Mouse (Mus musculus) inflammation-experienced regulatory T-cells, adult 6 months (primary cell): ENCODE measurements around the gene Gak. TPM values are rescaled to one million over a fixed set of nuclear protein-coding genes. Genes with fewer than 3 reads are reported as not detected.
"Not testable (repeated sequence)": the region's sequence is repeated elsewhere in the genome, so short reads cannot be mapped to it uniquely, and the experiment has no call there.

Experiments used
- ATAC-seq: one replicate; pipeline ENCODE4 v1.8.0; 2017
- polyA plus RNA-seq, 3 experiments: library from polyadenylated mRNA; unstranded; fragments of 100-300 nt; shearing (Covaris generic); gene quantifications; one replicate each; pipeline ENCODE4 v1.2.1; 2017

Gak gene
- polyA plus RNA-seq, 3 experiments from 2014 or later = 59.8 to 74.7 (median 70.1) TPM

GRCm38 (mm10) chr5:108655891-108656650 lies 26.5 kb upstream of the Gak start:
- no peak for ATAC-seq

- ATAC-seq = no peak
Measured at GRCm38 (mm10) chr5:108655381-108655780, 25.8 kb upstream of the Gak start.

GRCm38 (mm10) chr5:108654444-108654990 lies 25.0 kb upstream of the Gak start:
- no peak for ATAC-seq

- no peak for ATAC-seq
Measured at GRCm38 (mm10) chr5:108653341-108653740, 23.8 kb upstream of the Gak start.

GRCm38 (mm10) chr5:108651823-108652222 lies 22.3 kb upstream of the Gak start:
- ATAC-seq = peak; percentile 95

- ATAC-seq = no peak
Measured at GRCm38 (mm10) chr5:108651136-108651720, 21.7 kb upstream of the Gak start.

- no peak for ATAC-seq
Measured at GRCm38 (mm10) chr5:108650341-108650740, 20.8 kb upstream of the Gak start.

- no peak for ATAC-seq
Measured at GRCm38 (mm10) chr5:108648937-108649576, 19.5 kb upstream of the Gak start.

GRCm38 (mm10) chr5:108647820-108648465 lies 18.4 kb upstream of the Gak start:
- no peak for ATAC-seq

GRCm38 (mm10) chr5:108647311-108647710 lies 17.8 kb upstream of the Gak start:
- no peak for ATAC-seq

- ATAC-seq = no peak
Measured at GRCm38 (mm10) chr5:108646343-108646660, 16.7 kb upstream of the Gak start.

GRCm38 (mm10) chr5:108645651-108646342 lies 16.2 kb upstream of the Gak start:
- no peak for ATAC-seq

GRCm38 (mm10) chr5:108643674-108644073 lies 14.1 kb upstream of the Gak start:
- no peak for ATAC-seq

GRCm38 (mm10) chr5:108636172-108636571 lies 6.6 kb upstream of the Gak start:
- no peak for ATAC-seq

- ATAC-seq = not testable (repeated sequence)
Measured at GRCm38 (mm10) chr5:108634088-108634487, 4.5 kb upstream of the Gak start.

- no peak for ATAC-seq
Measured at GRCm38 (mm10) chr5:108633676-108634075, 4.1 kb upstream of the Gak start.

- peak; percentile 42 for ATAC-seq
Measured at GRCm38 (mm10) chr5:108628891-108629633, 493 bp downstream of the Gak start.

- ATAC-seq = no peak
Measured at GRCm38 (mm10) chr5:108626050-108626660, 3.4 kb downstream of the Gak start.

- ATAC-seq = no peak
Measured at GRCm38 (mm10) chr5:108621870-108622269, 7.7 kb downstream of the Gak start.

- ATAC-seq = no peak
Measured at GRCm38 (mm10) chr5:108610426-108610825, 19.1 kb downstream of the Gak start.

GRCm38 (mm10) chr5:108602537-108602936 lies 27.0 kb downstream of the Gak start:
- no peak for ATAC-seq
